Mouse (Mus musculus) neural tube, embryonic 10.5 days (tissue): ENCODE results near the gene Rad51b.

Experiments
- DNase-seq: peaks from one replicate; pipeline ENCODE4 v3.0.0-alpha.2; 2017; ENCODE audit warnings: low spot score; ENCODE audit errors: extremely low spot score

The Rad51b gene

DNA sequence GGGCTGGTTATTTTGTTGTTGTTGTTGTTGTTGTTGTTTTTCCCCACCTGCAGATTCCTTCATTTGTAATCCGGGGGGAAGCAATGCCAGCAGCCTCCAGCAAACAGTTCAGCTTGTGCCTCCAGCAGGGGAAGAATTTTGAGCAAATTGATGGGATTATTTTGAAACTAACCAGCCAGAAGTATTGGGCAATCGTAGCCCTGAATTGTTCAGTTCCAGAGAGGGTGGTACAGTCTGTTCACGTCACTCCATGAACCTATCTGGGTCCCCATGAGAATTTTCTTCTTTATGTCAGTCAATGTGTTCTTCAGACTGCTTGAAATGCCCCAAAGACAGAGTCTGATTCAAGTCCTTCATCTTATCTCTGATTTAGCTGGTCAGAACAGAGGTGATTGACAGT is 138.4 kb downstream of the Rad51b start:
- DNase-seq = no peak

DNA sequence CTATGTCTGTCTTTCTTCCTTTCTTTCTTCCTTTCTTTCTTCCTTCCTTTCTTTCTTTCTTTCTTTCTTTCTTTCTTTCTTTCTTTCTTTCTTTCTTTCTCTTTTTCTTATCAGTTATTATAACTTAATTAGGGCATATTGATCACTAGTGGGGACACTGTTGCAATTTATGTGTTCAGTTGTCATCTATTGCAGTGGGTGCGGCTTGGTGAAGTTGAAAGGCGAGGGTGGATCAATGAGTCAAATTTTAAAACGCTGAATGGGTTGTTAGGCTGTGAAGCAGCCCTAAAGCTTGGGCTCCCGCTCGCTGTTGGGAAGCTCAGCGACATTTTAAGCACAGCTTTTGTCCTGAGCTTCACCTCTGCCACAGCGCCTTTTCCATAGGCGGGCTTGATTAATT is 139.0 kb downstream of the Rad51b start:
- no peak for DNase-seq

DNA sequence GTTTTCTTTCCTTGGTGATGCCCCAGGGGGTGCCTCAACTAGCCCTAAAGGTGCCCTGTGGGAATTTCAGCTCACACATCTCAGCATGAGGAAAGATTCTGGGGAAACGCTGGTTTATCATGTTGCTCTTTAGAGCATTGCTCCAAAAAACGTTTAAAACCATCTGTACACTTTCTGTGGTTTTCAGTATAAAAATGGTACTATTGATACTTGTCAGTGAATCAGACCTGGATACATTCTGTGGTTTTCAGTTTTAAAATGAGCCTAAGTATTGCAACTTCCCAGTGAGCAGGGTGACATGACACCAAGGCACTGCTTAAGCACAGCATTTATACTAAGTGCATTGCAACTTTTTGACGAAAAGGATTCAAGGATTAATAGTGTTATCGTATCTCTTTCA is 139.8 kb downstream of the Rad51b start:
- no peak for DNase-seq

DNA sequence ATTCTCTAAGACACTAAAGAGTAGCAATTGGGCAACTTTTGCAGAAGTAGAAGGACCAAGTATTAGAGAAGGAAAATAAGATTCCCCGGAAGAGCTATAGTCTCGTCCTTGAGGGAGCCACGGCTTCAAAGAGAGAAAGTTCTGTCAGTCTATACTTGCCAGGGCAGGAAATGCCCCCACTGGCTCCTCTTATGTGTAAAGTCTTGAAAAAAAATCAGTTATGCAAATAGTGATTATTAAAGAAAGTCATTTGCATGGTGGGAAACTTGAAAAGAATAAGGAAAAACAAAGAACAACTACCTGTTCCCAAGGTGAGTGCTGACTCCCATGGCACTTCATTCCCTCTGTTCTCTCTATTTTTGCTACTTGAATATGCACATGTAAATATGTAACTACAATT is 140.5 kb downstream of the Rad51b start:
- DNase-seq = no peak

DNA sequence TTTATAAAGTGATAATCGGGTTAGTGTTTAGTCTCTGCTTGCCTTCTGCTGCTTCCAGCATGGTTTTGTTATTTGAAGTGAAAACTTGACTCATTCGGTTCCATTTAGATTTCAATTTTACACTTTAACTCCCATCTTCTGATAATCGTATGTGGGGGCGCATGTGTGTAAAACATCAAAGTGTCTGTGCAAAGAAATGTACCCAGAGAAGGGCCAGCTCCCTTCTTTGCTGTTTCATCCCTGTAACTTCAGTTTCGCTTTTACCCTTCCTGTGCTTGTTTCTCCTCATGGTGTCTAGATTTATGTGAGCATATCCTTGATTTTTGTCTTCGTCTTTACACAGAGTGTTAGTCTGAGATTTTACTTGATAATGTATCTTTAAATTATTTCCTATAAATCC is 142.9 kb downstream of the Rad51b start:
- no peak for DNase-seq

DNA sequence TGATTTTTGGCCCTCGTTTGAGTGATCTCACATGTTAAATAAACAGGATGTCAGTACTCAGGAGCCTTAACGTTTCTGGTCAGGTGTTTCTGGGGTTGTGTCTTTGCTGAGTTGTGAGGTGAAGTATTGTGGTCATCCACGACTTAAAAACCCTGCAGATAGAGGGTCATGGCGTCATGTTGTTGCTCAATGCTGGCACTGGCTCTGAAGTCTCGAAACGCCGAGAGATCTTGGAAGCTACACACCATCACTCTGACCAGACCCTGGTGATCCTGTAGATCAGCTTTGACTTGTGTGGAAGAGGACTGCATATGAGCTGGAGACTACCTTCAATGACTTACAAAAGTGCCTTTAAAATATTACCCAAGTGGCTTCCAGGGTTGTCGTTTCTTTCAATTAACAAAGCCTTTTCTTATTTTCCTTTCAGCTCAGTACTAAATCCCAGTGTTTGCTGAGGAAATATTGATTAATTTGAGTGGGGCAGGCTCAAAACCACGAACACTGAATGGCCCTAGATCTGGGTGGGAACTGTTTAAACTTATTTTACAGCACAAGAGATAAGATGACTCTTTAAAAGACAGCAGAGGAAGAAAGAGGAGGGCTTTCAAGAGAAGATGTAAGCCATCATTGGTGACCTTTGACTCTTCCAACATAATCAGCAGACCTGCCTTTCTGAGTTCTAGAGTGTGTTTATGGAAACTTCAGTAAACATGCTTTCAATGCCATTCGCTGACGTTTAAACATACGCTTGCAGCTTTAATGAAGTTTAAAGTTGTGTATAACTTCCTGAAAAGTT is 144.3 kb downstream of the Rad51b start:
- DNase-seq = no peak

DNA sequence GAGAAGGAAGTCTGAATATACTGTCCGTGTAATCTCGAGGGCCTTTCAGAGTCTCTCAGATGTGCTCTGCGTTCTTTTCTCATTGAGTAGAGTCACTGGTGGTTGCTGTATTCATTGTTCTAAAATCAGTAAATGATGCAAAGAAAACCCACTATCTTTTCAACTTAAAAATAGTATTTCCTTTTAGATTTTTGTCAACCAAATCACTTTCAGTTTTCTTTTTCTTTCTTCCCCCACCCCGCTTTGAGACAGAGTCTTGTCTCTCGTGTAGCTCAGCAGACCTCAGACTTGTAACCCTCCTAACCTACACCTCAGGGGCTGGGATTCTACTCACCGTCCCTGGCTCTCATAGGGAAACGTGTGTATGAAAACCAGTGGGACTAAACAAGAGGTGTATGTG is 145.0 kb downstream of the Rad51b start:
- DNase-seq = no peak

DNA sequence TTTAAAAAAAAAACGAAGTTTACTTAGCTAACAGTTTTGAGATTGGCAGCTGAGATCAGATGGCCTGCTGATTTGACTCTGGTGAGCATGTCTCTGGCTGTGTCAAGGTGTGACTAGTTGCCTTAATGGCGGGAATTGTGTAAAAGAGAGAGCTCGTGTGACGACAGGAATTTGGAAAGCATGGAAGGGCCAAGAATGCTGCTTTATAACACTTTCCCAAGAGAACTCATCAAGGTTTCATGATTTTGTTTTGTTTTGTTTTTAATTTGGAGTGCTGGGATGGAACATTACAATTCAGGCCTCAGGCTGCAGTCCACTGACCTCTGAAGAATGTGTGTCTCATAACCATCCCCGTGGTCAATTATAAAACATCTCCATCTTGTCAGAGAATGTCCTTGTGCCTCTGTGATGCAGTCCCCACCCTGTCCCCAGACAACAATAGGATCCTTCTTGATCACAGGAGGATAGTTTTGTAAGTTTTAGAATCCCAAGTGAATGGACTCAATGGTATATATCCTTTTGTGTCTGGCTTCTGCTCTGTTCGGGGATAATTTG is 145.8 kb downstream of the Rad51b start:
- no peak for DNase-seq

DNA sequence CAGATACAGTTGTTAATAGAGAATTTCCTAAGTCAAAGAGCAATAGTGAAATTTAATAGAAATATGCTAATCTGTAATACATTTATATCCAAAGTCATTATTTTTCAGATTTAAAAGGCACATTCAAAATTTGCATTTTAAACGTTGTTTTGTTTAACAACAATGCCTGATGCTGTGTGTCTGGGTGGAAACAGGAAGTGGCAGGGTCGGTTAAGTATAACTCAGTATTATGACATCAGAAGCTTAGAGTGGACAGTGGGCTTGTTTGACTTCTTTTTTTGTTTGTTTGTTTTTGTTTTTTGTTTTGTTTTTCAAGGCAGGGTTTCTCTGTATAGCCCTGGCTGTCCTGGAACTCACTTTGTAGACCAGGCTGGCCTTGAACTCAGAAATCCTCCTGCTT is 147.6 kb downstream of the Rad51b start:
- DNase-seq = no peak

DNA sequence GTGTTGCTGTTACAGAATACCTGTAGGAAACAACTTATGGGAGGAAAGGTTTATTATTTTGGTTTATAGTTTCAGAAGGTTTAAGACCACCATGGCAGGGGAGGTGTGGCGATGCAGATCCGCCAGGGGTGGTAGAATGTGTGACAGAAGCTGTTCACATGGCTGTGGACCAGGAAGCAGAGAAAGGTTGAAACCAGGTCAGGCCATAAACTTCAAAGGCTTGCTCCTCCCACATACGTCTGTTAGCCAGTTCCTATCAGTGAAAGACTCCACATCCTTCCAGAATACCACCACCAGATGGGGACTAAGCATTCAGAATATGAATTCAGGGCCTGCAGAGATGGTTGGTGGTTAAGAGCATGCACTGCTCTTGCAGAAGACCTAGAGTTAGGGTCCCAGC is 150.0 kb downstream of the Rad51b start:
- no peak for DNase-seq

DNA sequence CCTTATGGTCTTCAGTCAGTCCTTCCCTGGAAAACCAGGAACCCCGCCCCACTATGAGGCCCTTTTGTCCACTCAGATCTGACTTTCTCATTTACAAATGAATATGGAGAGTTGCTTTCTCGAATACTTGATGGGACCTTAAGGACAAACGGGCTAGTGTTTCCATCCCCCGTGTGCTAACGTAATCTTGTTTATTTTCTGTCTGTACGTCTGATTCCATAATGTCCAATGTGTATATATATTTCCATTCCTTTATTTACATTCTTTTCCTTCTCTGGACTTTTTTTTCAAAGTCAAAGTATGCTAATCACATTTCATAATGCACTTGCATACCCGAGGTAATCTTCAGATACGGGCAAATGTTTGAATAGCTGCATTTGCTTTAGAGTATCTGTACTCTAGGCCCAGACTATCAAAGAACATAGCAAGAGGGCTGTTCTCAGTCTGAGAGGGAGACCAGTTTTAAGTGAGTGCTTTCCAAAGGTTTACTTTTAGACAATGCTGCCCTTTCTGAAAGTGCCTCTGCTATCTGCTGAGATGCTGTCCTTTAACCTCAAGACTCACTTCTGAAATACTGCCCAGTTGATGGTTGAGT is 152.8 kb downstream of the Rad51b start:
- DNase-seq = no peak

DNA sequence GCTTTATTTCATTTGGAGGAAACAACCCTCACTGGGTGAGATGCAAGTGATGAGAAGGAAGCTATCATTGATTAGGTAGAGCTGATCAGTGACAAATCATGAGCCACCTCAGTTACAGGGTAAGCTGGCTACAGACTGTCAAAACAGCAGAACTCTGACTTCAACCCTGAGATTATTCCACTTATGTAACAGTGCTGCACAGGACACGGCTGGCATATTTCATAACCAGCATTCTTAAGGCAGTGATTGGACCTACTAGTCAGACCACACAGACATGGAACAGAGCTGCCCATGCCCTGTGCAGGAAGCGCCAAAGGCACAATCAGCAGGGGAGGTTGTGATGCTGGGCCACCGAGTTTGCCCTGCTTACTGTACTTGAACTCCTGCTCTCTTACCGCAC is 155.8 kb downstream of the Rad51b start:
- DNase-seq = no peak

DNA sequence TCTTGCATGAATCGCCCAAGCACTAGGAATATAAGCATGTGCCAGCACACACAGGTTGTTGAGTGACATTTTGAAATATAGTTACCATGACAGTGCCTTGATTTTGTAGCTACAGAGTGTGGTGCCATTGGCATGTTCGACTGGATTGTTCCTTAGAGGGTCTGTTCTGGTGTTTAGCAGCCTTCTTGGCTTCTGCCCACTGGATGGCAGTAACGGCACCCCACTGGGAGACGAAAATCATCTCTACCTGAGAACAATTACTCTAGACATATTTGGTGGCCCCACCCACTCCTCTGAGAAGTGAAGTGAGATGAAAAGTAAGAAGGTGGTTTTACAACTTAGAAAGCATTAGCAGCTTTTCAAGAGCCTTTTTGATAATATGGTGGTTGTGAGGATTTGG is 156.9 kb downstream of the Rad51b start:
- no peak for DNase-seq

DNA sequence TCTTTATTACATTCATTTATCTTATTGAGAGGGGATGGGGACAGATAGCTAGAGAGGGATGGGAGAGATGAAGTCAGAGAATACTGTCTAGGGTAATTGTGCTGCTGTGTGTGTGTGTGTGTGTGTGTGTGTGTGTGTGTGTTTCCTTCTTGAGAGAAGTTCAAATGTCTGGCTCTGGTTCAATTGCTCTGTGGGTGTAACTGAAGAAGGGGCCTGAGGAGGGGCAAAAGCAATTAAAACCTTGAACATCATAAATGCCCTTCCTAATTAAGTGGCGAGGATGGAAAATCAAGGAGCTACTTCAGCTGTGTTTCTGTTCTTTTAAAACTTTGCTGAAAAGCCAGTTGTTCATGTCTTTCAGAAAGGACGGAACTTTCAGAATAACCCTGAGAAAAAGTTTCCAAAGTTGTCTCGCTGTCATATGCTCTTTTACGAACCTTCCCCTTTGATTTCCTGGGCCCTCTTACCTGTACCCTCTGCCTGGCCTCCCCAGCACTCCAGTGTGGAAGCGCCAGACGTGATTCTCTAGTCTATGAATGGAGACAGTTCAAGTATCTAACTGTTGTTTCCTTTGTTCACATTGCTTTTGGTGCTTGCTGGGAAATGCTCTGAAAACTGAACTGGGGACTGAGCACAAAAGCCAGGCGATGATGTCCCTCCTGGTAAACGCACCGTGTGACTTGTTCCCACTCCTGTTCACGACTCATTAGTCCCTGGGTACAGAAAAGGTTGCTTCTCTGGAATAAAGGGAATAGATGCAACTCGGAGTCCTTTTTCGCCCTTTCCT is 158.2 kb downstream of the Rad51b start:
- DNase-seq = no peak

DNA sequence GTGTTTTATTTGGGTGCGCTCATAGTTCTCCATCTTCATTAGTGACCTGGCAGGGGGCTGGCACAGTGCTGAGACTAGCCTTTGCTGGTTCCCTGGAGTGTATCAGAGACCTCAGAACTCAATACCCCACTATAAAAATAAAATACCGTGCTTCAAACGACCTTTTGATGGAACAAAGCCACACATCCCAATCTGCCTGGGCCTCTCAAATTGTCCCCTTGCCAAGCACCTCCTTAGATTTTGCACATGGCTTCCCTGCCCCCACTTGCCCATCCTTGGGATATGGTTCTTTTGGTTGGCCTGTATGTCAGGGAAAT is 158.7 kb downstream of the Rad51b start:
- no peak for DNase-seq

DNA sequence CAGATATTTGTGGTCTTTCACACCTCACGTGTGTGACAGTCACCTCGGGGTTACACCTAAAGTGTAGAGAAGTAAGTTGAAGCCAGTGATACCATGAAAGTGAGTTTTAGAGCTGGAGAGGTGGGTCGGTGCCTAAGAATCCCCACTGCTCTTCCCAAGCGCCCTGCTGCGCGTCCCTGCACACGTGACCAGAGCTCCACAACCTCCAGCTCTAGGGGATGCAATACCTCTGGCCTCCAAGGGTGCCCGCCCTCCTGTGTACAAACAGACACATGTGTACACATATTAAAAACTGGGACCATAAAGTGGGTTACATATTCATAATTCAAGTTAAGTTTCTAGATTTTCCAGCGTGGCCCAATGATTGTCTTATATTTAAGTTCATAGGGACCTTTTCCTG is 159.2 kb downstream of the Rad51b start:
- no peak for DNase-seq

DNA sequence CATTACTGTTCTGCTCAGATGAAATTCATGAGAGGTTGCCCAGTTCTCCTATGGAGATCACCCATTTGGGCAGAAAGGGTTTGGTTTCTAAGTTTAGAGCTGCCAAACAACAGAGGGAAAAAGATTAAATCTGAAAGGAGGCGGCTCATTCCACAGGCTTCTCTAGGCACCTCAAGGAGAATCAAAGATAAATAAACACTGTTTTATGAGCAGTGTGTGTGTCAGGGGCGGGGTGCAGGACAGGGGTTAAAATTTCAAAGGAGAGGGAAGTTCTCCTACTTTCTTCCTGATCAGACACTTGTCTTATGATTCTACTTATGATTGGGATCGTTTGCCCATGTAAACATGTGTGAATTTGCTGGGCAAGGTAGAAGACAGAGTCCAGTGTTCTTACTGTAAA is 166.3 kb downstream of the Rad51b start:
- DNase-seq = no peak

DNA sequence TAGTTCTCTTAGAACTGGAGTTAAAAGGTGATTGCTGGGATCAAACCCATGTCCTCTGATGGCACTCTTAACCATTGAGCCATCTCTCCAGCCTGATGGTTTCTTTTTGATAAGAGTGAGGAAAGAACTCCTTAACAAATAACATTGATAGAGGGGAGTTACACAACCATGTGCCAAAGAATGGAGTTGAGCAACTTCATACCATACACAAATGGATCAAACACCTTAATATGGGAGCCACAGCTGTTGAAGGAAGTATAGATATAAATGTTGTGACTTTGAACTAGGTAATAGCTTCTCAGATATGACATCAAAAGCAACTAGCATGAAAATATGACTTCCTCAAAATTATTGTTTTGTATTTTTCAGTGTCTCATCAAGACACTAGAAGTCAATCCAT is 173.0 kb downstream of the Rad51b start:
- no peak for DNase-seq

DNA sequence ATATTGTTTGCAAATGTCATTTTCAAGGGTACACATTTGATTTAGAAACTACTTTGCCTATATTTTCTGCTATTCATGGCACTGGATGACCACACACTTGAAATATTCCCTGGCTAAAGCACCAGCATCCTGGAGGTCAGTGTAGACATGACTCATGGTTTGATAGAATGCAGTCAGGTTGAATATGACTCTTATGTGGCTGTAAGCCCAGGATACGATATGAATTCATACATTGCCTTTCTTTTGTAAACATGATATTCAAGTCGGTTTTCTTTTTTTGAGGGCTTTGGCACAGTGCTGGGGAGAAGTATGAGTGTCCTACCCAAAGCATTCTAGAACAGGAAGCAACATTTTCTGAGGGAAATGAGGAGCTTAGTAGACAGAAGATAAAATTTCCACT is 174.8 kb downstream of the Rad51b start:
- DNase-seq = no peak

DNA sequence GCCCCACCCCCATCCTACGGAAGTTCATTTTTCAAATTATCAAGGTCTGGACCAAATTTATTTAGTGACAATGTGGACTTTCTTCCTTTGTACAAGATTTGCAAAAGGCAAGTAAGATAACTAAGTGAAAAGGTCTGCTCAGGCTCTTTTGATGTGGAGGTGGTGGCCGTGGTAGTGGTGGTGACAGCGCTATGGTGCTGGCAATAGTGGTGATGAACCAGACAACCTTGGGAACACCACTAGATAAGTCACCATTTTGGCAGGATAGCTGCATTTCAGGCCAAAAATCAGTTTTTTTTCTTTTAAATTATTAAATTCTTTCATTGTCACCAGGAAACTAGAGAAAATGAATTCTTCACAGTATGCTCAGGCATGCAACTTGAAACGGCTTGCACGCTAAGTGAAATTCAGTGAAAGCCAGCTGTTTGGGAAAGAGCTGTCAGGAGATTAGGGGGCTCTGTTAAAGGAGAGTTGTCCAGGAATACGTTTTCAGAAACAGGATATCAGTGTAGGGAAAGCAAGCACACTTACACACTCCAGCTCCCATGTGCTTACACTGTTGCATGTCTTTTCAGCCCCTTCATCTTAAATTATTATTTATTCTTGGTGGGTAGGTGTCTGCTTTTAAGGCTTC is 179.4 kb downstream of the Rad51b start:
- DNase-seq = no peak

DNA sequence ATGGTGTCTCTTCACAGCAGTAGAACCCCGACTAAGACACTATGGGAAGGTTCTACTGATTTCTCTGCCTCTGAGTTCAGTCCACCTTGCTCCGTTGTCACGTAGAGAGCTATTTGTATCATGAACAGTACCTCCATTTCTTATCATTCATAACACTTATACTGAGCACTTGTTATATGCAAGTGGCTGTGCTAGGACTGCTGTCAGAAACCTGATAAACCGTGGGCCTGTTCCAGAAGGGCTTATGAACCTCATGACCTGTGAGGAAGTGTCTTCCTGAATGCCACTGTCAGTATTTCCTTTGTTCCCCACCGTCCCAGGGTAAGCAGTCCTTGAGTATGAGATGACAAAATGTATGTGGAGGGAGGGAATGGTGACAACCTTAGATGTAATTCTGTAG is 181.7 kb downstream of the Rad51b start:
- no peak for DNase-seq

DNA sequence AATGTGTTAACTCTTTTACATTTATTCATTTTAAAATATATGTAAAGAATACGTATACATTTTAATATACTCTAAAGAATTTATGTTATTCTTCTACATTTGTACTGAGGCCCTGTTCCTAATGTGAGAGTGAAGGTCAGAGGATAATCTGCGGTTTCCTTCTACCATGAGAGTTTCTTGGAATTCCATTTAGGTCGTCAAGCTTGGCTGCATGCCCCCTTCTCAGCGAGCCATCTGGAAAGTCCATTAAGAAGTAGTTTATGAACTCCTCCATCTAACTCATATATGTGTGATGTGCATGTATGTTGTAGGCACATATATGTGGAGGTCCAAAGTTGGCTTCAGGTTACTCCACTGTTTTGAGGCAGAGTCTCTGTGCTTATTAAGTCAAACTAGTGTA is 188.4 kb downstream of the Rad51b start:
- DNase-seq = no peak
